Mouse (Mus musculus): ENCODE results near the gene Xdh. TPM values are rescaled to one million over a fixed set of nuclear protein-coding genes. Genes with fewer than 3 reads are reported as not detected.

The Xdh gene
- polyA plus RNA-seq, 1 experiment from 2014 or later, result 0.40 TPM

Other genes starting within 250 kb of the Xdh start
- 21.7 and 23.7 TPM in 2 replicates for gene Galnt14, start 239.7 kb downstream of the Xdh start, polyA plus RNA-seq (2015; fragmentation: Nextera tagmentation; extraction: Ambion mirVana)
- gene Ehd3, start 146.1 kb downstream of the Xdh start, polyA plus RNA-seq (2015; fragmentation: Nextera tagmentation; extraction: Ambion mirVana), result 20.2 and 22.2 TPM in 2 replicates
- 0.10 and 0.14 TPM in 2 replicates for gene Srd5a2, start 97.7 kb upstream of the Xdh start, polyA plus RNA-seq (2015; fragmentation: Nextera tagmentation; extraction: Ambion mirVana)

Measured in midbrain, embryonic 15.5 days (tissue).